Mouse (Mus musculus) megakaryocyte, embryonic 14.5 days (primary cell): ENCODE measurements around the gene Bach2.

ENCODE experiments used
- FLI1 ChIP-seq: IDR thresholded peaks from 2 replicates; pipeline ENCODE4 v1.6.1; 2012; ENCODE audit warnings: low read length, inconsistent platforms, mixed read lengths
- GATA1 ChIP-seq: IDR thresholded peaks from 3 replicates; pipeline ENCODE4 v1.6.1; 2012; ENCODE audit warnings: mixed read lengths, low read length, inconsistent platforms, borderline replicate concordance

GRCm38 (mm10) chr4:32250333-32251004 lies 11.9 kb downstream of the Bach2 start:
- TF ChIP-seq GATA1 (no peak), FLI1 (no peak)
